Mouse (Mus musculus) erythroblast, embryonic 14.5 days (primary cell): ENCODE results near the gene Polr1b.

ENCODE experiments used
- GATA1 ChIP-seq: IDR thresholded peaks from 2 replicates; pipeline ENCODE4 v1.6.1; 2012; ENCODE audit warnings: low read length, inconsistent platforms, mixed read lengths
- TAL1 ChIP-seq: IDR thresholded peaks from 3 replicates; pipeline ENCODE4 v1.6.1; 2012; ENCODE audit warnings: low read length, inconsistent platforms, mixed read lengths

DNA sequence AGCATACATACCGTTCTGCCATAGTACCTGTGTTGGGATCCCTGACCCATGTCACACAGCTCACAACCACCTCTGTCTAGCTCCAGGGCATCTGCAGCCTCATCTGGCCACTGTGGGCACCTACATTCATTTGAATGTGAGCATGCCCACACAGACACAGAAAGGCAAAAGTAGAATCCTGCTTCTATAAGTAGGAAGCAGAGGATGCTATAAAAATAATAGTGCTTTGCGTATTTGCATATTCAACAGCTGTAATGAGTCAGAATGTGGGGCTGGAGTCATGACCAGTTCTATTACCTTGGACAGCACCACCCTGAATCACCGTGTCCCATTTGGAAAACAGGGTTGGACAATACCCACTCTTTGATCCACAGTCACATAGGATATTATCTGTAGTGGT lies 30.5 kb upstream of the Polr1b start:
- TF ChIP-seq TAL1: no peak
- TF ChIP-seq GATA1: no peak
